Comparison of ENCODE assay signal across 8 mouse cellular contexts in genomic region chr8:69974806-69975205, GRCm38 (mm10). TPM values are rescaled to one million over a fixed set of nuclear protein-coding genes. Genes with fewer than 3 reads are reported as not detected.
DNase-seq lines count a peak whose midpoint lies in the region; ATAC-seq and TF ChIP-seq lines count a peak whose summit lies in the region.

No protein-coding gene starts in this region.

- H3K79me2 ChIP-seq in C2C12 (ENCODE audit: control insufficient read depth, insufficient read depth), result peaks cover 61% of the 10 kb centered on the region

- intact Hi-C loops in heart, postnatal 14 days (cut with DNase I), result loop anchor here (5.0 kb wide), 1 partner anchor 38 kb away; no protein-coding TSS in a partner anchor

- peak overlapping the region; percentile 88 for H3K27ac ChIP-seq in heart, embryonic 11.5 days (ENCODE audit: low read depth, low read length)
- 0 out of 2 replicates have a peak overlapping the region, but pooled peaks have one; percentile 64 for H3K27ac ChIP-seq in forebrain, embryonic 15.5 days (replicated peaks)
- peak overlapping the region; percentile 91 for H3K27ac ChIP-seq in liver, embryonic 14.5 days

- H3K79me3 ChIP-seq in C2C12 (ENCODE audit: low read depth), result peaks cover 42% of the 10 kb centered on the region

- peaks cover 30% of the 10 kb centered on the region for H3K4me1 ChIP-seq in heart, embryonic 11.5 days (ENCODE audit: control insufficient read depth, insufficient read depth, low read length)
- peaks cover 30% of the 10 kb centered on the region for H3K4me1 ChIP-seq in forebrain, embryonic 15.5 days
- H3K4me1 ChIP-seq in liver, embryonic 14.5 days (replicated peaks; ENCODE audit: control insufficient read depth in 2 of 2, insufficient read depth in 2 of 2, low read length in 1 of 2), result peaks cover 26 to 34% of the 10 kb centered on the region in 2 experiments

- no peaks in the 10 kb centered on the region for H3K9me3 ChIP-seq in heart, embryonic 11.5 days (replicated peaks; ENCODE audit: control insufficient read depth, low read length)
- no peaks in the 10 kb centered on the region for H3K9me3 ChIP-seq in forebrain, embryonic 15.5 days
- no peaks in the 10 kb centered on the region for H3K9me3 ChIP-seq in liver, embryonic 14.5 days (ENCODE audit: control insufficient read depth, low read length)

- ATAC-seq in heart, embryonic 11.5 days (replicated peaks; ENCODE audit: insufficient number of reproducible peaks, low FRiP score, low TSS enrichment), result no peak
- ATAC-seq in forebrain, embryonic 15.5 days (replicated peaks), result no peak
- no peak for ATAC-seq in liver, embryonic 14.5 days (ENCODE audit: insufficient read depth)

- peak overlapping the region; percentile 94 for H3K4me3 ChIP-seq in heart, embryonic 11.5 days (ENCODE audit: low read depth, low read length)
- no peak overlapping the region for H3K4me3 ChIP-seq in C2C12 (ENCODE audit: insufficient read depth, poor library complexity, severe bottlenecking)
- peak overlapping the region; percentile 71 for H3K4me3 ChIP-seq in forebrain, embryonic 15.5 days
- H3K4me3 ChIP-seq in liver, embryonic 14.5 days (ENCODE audit: insufficient read depth in 1 of 2, low read depth in 2 of 2, low read length in 2 of 2), result peak overlapping the region; percentile 59 to 79

- peak overlapping the region; percentile 74 for H3K4me2 ChIP-seq in heart, embryonic 11.5 days
- H3K4me2 ChIP-seq in forebrain, embryonic 15.5 days (replicated peaks), result peak overlapping the region; percentile 58
- peak overlapping the region; percentile 81 for H3K4me2 ChIP-seq in liver, embryonic 14.5 days (ENCODE audit: low read depth)

- no peak for TF ChIP-seq EP300 in liver, embryonic 14.5 days (IDR thresholded peaks at IDR 0.05; ENCODE audit: low read depth)

- no peaks in the 10 kb centered on the region for H3K36me3 ChIP-seq in heart, embryonic 11.5 days (ENCODE audit: control insufficient read depth, insufficient read depth, low read length)
- H3K36me3 ChIP-seq in C2C12 (ENCODE audit: control insufficient read depth, insufficient read depth), result peaks cover 14% of the 10 kb centered on the region
- no peaks in the 10 kb centered on the region for H3K36me3 ChIP-seq in forebrain, embryonic 15.5 days
- H3K36me3 ChIP-seq in liver, embryonic 14.5 days (replicated peaks; ENCODE audit: control insufficient read depth, insufficient read depth, low read depth), result no peaks in the 10 kb centered on the region

- H3K27me3 ChIP-seq in heart, embryonic 11.5 days (ENCODE audit: control insufficient read depth, insufficient read depth, low read length), result no peaks in the 10 kb centered on the region
- no peaks in the 10 kb centered on the region for H3K27me3 ChIP-seq in C2C12 (ENCODE audit: control insufficient read depth, insufficient read depth, insufficient read length)
- H3K27me3 ChIP-seq in forebrain, embryonic 15.5 days, result no peaks in the 10 kb centered on the region
- no peaks in the 10 kb centered on the region for H3K27me3 ChIP-seq in liver, embryonic 14.5 days (ENCODE audit: control insufficient read depth, insufficient read depth, low read length)

- TF ChIP-seq CTCF in C2C12 (IDR thresholded peaks at IDR 0.05; ENCODE audit: control insufficient read depth, insufficient read depth, insufficient read length), result no peak
- TF ChIP-seq CTCF in liver, embryonic 14.5 days (IDR thresholded peaks at IDR 0.05; ENCODE audit: low read depth), result no peak

- peak overlapping the region; percentile 55 for H3ac ChIP-seq in C2C12 (ENCODE audit: control insufficient read depth, insufficient read length, low read depth)

- 34% methylated on average over 5 of the region's 5 CpGs for WGBS in heart, embryonic 11.5 days (ENCODE audit: insufficient replicate concordance)
- 38% methylated on average over 5 of the region's 5 CpGs for WGBS in forebrain, embryonic 15.5 days
- 41% methylated on average over 5 of the region's 5 CpGs for WGBS in liver, embryonic 14.5 days (ENCODE audit: insufficient replicate concordance)

- H3K9ac ChIP-seq in heart, embryonic 11.5 days (ENCODE audit: low read depth, low read length), result peak overlapping the region; percentile 95
- H3K9ac ChIP-seq in forebrain, embryonic 15.5 days (replicated peaks), result peak overlapping the region; percentile 66
- H3K9ac ChIP-seq in liver, embryonic 14.5 days (replicated peaks), result peak overlapping the region; percentile 68

- DNase-seq in heart, postnatal 14 days, result no peak
- no peak for DNase-seq in liver, embryonic 14.5 days (ENCODE audit: low read depth in 3 of 3, low spot score in 3 of 3)
- DNase-seq in ovary, postnatal 14 days (ENCODE audit: low spot score), result no peak
- no peak for DNase-seq in adrenal gland, adult (ENCODE audit: inconsistent age in 2 of 2, low spot score in 1 of 2)
- no peak for DNase-seq in right cerebral cortex, adult 18-20 months

TF ChIP-seq in C2C12, 6 proteins besides CTCF, POLR2A, EP300 and RAD21:
- no peak for TF ChIP-seq USF1 (IDR thresholded peaks at IDR 0.05; ENCODE audit: low read depth)
- TF ChIP-seq MAX (IDR thresholded peaks at IDR 0.05), result no peak
- no peak for TF ChIP-seq CEBPB (IDR thresholded peaks at IDR 0.05; ENCODE audit: low read depth)
- no peak for TF ChIP-seq MYOG (IDR thresholded peaks at IDR 0.05; ENCODE audit: control insufficient read depth, extremely low read depth, insufficient read length)
- TF ChIP-seq MYOD1 (IDR thresholded peaks at IDR 0.05; ENCODE audit: control insufficient read depth, insufficient read length, low read depth), result no peak
- TF ChIP-seq FOSL1 (IDR thresholded peaks at IDR 0.05; ENCODE audit: insufficient read depth, low read length, poor library complexity, severe bottlenecking), result no peak

RNA-seq across cellular contexts. Expression of gene Gatad2a, which starts 21.4 kb away (rescaled TPM):
- 52.9 and 59.0 TPM in 2 replicates for polyA plus RNA-seq in heart, embryonic 11.5 days (2014; fragmentation: Nextera tagmentation; extraction: Ambion mirVana)
- total RNA-seq in heart, postnatal 14 days (2021), result 10 to 100 TPM; 41.7 to 41.9 TPM
- 59.3 TPM for polyA plus RNA-seq in C2C12 (2012; fragmentation: generic; extraction: Trizol)
- 28.3 and 35.5 TPM in 2 replicates for polyA plus RNA-seq in forebrain, embryonic 15.5 days (2015; fragmentation: Nextera tagmentation; extraction: Ambion mirVana)
- 18.3 and 19.2 TPM in 2 replicates for polyA plus RNA-seq in liver, embryonic 14.5 days (2012; rRNA removed)
- polyA plus RNA-seq in liver, embryonic 14.5 days (2014; fragmentation: Nextera tagmentation; extraction: Ambion mirVana), result 22.7 and 32.9 TPM in 2 replicates
